Mouse (Mus musculus) adrenal gland, postnatal 25 days (tissue): ENCODE measurements around the gene Prkca. TPM values are rescaled to one million over a fixed set of nuclear protein-coding genes. Genes with fewer than 3 reads are reported as not detected.

ENCODE experiments used
- DNase-seq: peaks from one replicate; pipeline ENCODE4 v3.0.0; 2021; ENCODE audit warnings: mixed read lengths
- total RNA-seq: library from RNA; stranded (reverse); gene quantifications from 2 replicates; pipeline ENCODE4 v1.2.3, GENCODE M21; 2021

Prkca gene
- total RNA-seq, 1 experiment from 2014 or later = 7.8 TPM

DNA sequence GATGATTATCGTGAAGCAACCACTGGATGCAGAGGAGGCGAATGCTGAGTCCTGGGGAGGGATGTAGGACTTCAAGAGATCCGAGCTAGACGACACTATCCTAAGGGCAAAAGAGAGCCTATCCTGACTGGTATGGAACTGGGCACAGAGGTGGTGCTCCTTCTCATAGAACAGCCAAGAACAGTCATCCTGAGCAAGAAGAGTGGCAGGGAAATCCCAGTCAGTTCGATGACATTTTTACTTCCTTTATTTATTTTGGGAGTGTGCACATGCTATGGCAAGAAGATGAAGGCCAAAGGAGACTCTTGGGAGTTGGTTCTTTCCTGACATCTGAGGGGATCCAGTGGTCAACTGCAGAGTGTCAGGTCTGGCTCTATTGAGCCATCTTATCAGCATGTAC lies 186.7 kb downstream of the Prkca start:
- no peak for DNase-seq

DNA sequence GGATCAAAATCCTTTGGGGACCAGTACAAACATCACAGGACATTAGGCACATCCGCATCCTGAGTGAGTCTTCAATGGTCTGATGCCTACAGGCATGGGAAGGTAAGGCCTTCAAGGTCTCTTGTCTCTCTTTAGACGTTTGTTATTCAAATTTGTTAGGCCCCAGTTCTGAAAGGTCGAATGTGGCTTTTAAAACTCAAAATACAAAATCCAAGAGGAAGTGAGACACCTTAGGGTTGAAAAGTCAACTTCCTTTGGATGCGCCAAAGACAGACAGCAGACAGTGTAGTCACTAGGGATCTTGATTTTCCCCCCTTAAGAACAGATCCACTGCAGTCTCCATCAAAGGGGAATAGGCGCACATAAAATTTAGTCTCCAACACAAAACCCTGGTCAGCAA lies 187.6 kb downstream of the Prkca start:
- no peak for DNase-seq

GRCm38 (mm10) chr11:108155088-108155580 lies 188.6 kb downstream of the Prkca start:
- DNase-seq = no peak

DNA sequence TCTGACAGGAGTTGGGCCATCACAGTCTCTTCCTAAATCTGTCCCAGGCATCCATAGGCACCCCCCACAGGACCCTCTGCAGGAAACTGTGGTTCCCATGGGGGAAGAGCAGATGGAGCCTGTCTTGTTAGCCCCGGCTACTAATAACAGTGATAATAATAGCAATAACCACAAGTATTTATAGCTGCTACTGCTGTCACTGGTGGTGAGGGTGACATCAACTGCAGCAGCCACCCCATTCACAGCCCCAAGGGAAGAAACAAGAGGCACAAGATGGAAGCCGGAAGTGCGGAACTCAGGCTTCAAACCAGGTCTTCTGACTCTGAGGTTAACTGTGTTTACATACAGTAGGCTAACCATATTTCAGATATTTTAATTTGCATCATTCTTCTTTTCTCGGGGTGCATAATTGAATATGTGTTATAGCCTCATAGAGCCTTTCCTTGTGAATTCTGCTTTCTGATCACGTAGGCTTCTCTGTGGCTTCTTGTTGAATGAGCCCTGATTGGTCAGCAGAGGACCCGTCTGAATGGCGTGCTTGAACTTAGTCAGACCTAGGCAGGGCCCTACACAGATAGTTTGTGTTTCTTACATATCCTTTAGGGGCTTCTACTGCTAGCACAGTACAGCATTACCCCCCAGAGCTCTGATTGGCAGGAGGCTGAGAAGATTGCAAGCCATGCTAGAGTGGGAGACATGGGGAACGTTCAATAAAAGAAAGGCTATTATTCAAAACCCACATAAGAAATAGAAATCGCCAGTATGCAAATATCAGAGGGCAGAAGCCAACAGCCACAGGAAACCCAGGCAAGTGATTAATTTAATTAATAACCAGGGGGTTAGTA lies 189.5 kb downstream of the Prkca start:
- DNase-seq = no peak

DNA sequence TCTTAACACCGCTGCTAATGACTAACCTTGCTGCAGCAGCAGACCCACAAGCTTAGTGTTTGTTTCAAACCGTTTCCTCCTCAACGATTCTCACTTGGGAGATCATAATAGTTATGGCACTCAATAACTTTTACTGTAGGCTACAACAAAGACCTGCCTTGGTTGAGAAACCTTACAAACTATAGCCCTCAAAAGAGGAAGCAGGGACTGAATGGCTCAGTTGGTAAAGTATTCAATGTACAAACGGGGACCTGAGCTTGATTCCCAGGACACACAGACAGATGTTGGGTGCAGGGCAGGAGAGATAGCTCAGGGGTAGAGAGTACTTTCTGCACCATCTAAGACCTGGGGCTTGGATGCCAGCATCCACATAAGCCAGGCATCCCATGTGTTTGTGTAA lies 191.1 kb downstream of the Prkca start:
- DNase-seq = no peak

GRCm38 (mm10) chr11:108150410-108150809 lies 193.3 kb downstream of the Prkca start:
- DNase-seq = peak; percentile 5

DNA sequence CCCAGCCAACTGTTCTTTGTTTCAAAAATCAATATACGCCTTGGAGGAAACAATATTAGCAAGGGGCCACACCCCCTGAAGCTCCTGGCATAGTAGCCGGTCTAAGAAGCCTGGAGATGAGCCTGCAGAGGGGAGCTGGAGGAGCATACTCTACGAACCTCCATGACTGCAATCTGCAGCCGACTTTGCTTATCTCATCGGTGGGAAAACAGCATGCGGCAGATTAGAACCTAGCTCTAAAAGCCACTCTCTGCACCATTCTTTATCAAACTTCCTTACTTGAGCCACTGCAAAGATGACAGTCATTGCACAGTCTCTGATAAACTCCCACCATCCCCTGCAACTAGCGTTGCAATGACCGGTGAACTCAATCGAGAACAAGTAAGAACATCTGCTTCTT lies 194.5 kb downstream of the Prkca start:
- DNase-seq = no peak

DNA sequence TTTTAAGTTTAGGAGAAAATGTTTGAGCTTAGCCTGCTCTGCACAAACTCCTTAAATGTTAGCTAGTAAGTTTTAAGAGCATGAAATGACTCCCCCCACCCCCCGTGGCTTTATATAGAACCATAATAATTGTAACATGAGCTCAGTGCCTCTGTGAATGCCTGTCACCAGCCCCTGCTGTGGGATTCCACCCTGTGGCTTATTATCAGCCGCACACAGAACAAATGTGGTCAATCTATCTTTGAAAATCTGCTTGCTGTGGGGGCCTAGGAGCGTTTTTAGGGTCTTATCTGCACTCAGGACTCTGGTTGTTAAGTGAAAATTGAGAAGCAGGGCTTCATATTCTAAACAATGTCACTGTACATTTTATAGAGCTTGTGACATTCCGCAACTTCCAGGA lies 195.2 kb downstream of the Prkca start:
- DNase-seq = no peak

GRCm38 (mm10) chr11:108145752-108146496 lies 197.8 kb downstream of the Prkca start:
- DNase-seq = no peak

DNA sequence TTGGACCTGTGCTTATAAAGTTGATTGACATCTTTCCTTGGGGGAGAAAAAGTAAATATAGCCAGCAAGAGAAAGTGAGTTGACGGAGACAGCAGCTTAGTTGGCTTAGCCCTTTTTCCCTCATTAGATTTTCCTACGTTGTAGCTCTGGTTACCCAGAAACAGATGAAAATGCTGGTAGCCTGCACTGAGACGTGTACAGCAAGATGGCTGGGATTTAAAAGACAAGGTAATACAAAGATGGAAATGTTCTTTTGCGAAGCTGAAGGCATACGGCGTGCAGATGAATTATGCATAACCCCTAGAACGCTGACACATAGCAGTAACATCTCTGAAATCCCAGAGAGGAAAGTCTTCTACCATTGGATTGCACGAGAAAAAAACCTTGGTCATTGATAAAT lies 198.6 kb downstream of the Prkca start:
- no peak for DNase-seq

DNA sequence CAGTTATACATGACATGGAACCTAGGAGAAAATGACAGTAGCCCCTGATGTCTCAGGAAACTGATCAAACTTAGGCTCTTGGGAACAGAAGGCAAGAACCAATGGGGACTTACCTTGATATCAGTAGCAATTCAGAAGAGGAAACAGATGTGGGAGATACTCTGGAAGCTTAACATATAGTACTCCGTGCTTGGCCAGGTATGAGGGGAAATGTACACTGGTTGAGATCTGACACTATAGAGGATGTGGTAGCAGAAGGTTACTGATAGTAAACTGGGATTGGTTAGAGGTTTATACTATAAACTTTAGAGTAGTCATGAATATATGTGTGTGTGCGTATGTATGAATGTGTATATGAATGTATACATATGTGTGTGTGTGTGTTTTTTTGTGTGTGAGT lies 200.0 kb downstream of the Prkca start:
- no peak for DNase-seq

DNA sequence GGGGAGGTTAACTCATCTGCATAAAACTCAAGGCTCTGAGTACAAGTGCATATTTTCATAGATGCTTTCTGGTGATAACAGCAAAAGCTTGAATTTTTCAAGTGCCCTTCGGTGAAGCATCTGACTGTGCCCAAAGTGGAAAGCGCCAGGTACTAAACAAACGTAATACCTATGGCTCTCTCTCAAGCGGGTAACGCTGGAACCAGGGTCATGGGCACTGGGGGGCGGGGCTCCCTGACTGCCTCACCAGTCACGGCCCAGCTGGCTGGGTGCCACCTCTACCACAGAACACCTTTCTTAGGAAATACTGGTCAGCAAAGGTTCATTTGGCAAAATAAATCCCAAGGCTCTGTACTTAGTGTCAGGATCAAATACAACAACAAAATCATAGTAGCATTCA lies 203.7 kb downstream of the Prkca start:
- peak; percentile 17 for DNase-seq

DNA sequence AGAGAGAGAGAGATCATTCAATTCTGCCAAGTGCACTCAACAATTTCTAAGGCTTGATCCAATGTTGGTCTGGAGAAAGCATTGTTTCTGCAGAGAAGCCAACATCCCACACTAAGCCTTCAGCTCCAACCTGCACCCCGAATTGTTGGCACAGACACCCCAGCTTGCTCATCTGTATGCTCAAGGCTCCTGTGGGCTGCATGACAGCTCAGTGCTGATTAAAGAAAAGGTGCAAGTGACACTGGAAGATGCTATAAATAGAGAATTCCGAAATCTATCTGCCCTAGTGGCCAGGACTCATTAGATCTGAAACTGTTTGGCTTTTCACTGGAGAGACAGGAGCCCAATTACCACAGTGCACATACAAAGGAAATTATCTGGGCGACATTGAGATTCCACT lies 207.4 kb downstream of the Prkca start:
- DNase-seq = no peak

GRCm38 (mm10) chr11:108135407-108136159 lies 208.1 kb downstream of the Prkca start:
- no peak for DNase-seq

DNA sequence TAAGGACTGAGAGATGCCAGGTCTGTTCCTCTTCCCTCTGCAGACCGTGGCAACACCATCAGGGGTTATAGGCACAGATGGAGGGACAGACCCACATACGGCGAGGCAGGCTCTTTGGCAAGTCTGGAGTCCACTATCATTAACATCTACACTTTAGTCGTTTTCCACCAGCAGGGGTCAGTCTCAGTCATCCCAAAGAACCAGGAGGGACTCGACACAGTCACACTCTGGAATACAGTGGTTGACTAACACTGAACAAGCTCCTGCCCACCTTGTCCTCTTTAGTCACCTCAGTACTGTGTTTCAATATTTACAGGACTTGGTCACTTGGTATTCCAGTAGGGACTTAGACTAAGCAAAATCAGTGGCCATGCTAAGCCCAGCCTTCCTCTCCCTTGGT lies 215.1 kb downstream of the Prkca start:
- peak; percentile 45 for DNase-seq

DNA sequence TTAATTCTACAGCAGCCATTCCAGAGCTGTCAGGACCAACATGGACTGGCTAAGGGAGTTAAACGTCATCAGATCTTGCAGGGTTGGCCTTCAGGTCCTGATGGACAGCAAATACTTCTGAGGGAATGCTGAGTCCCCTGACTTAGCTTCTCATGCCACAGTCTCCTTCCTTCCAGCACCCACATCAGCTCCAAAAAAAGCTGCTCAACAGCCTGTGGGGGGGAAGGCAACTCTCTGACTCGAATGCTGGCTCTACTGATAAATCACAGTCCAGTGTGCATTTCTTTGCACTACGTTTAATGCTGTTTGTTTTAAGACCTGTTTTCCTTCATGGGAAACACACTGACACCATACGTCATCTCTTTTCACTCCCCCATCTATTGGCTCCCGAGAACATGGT lies 215.8 kb downstream of the Prkca start:
- DNase-seq = no peak

DNA sequence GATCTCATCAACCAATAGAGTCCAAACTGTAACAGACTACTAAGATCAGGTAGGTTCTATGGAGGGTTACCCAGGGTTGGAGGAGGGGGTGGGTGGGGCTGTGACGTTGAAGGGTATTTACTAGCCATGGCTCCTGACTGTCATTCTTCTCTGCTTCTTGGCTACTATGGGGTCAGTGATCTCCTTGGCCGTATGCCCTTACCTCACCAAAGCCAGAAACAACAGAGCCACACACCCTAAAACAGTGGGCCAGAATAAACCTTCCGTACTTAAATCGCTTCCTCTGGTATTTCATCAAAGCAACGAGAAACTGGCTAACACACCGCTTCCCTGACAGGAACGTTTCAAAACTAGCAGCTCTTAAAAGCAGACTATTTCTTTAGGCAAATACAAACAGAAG lies 221.2 kb downstream of the Prkca start:
- no peak for DNase-seq

DNA sequence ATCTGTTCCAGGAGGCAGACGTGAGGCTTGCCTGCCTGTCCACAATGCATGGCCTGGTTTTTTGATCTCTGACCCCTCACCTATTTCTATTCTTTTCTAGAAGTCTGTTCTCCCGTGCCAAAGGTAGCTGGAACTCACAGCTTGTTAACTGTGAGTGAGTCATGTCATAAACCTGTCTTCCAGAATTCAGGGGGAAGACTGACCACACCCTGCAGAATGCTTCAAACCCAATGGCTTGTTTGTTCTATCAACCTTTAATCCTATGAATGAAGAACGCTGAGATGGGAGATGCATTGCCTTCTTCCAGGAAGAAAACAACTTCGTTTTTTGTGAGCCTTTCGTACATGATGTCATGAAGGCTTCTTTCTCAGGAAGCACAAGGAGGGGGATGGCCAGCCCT lies 223.0 kb downstream of the Prkca start:
- no peak for DNase-seq

- DNase-seq = no peak
Observed at GRCm38 (mm10) chr11:108119785-108120184, 223.9 kb downstream of the Prkca start.

DNA sequence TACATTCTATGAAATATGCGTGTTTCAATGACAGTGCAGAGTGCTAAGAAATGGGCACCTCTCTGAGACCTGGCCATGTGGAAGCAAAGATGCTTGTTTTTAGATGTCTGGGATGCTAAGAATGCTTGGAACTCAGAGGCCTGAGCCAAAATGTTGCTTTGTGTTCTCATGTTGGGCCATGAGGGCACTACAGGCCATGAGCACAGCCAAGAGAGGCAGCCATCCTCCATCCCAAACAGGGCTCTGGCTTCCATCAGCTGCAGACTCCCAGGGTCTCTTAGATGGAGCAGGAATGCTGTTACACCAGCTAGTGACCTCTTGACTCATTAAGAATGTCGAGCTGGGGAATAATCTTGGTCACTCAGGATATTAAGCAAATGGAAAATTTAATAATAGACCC lies 224.9 kb downstream of the Prkca start:
- DNase-seq = no peak

- no peak for DNase-seq
Observed at GRCm38 (mm10) chr11:108118221-108118620, 225.5 kb downstream of the Prkca start.

DNA sequence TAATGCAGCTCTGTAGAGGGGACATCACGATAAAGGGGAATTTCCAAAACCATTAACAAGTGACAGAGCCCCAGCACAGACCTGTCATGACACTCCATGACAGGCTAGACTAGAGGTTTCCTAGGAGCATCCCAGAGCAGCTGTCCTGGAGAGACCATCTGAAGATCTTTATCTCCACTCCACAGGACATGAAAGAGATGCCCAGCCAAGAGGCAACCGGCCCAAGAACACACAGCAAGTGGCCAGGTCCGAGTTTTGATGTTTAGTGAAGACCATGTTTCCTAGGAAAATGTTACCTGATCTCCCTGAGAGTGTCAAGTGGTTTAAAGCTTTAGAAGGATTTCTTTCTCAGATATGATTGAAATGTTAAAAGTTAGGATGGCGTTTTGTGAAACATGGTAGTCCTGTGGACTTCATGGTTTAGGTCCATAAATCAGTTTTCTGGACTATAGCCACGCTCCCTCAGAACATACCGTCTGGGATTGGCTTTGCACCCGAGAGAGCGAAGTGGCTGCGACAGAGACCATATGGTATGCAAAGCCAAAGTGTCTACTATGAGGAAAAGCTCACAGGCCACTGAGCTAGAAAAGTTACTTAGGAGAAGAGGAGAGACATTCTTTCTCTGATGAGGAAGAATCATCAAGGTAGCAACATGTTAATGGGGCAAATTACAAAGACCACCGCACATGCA lies 226.2 kb downstream of the Prkca start:
- no peak for DNase-seq
